Mouse (Mus musculus) activated CD4-positive, CD25-positive, alpha-beta regulatory T cell, adult 4 months (primary cell): ENCODE data around the gene Sgms1. TPM values are rescaled to one million over a fixed set of nuclear protein-coding genes. Genes with fewer than 3 reads are reported as not detected.

ENCODE experiments used
- ATAC-seq: one replicate; pipeline ENCODE4 v1.8.0; 2017
- polyA plus RNA-seq, 2 experiments: library from polyadenylated mRNA; unstranded; fragments of 100-300 nt; shearing (Covaris generic); gene quantifications; one replicate each; pipeline ENCODE4 v1.2.1; 2017

The Sgms1 gene
- polyA plus RNA-seq, 2 experiments from 2014 or later = 37.6 to 52.4 TPM

DNA sequence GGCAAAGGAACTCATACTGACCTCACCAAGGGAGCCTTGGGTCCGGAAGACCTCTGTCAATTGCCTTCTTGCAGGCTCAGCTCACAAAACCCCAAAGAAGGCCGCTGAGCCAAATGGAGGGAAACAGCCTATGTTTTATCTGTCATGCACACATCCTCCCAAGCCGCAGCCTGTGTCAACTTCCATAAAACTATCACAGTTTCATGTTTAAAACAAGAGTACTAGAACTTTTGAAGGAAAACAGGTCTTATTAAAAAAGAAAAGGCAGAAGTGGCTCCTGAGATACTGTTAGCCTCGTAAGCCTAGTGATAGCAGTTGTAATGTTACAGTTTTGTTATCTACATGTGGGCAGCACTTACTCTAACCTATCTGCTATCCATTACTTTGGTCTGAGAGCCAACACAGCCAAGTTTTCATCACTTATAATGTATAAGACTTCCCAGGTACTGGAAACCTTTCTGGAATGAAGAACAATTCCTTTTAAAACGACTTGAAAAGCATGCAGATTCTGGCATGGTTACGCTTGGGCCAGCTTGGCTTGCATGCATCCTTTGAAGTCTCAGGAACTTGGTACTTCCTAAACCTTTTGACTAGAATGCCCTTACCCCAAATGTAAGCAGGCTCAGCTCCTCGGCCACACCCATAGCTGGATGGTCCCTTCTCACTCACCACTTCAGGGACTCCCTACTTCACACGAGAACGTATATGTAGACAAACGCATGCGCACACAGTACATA is 150.6 kb downstream of the Sgms1 start:
- no peak for ATAC-seq

DNA sequence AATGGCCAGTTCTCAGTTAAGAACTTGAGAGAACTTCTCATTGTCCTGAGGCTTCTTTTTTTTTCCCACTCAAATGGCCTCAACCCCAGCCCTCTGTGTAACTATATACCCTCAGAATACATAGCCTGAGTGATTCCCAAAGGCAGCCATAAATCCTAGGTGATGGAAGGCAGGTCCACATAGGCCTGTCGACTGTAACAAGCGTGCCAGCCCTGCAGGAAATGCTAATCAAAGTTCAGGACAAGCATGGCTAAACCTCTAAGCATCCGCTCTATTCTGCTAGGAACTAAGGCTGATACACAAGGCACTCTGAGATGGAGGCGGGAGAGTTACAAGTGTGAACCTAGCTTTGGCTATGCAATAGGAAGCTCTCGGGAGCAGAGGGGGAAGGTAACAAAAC is 151.8 kb downstream of the Sgms1 start:
- ATAC-seq = no peak

DNA sequence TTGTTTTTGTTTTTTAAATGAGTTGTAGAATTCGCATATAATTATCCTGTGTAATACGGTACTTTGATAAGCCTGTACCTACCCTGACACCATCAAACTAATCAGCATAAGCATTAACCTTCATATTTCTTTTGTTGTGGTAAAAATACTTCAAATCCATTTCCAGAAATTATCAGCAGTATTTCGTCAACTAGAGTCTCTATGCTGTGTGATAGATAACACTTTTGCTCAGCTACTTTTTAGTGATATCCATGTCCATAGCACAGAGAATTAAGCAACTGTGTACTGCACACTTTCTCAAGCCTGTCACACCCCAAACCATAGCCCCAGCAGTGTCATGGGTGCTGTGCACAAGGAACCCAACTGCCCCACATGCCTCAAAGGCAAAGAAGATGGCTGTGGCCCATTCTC is 152.3 kb downstream of the Sgms1 start:
- no peak for ATAC-seq

DNA sequence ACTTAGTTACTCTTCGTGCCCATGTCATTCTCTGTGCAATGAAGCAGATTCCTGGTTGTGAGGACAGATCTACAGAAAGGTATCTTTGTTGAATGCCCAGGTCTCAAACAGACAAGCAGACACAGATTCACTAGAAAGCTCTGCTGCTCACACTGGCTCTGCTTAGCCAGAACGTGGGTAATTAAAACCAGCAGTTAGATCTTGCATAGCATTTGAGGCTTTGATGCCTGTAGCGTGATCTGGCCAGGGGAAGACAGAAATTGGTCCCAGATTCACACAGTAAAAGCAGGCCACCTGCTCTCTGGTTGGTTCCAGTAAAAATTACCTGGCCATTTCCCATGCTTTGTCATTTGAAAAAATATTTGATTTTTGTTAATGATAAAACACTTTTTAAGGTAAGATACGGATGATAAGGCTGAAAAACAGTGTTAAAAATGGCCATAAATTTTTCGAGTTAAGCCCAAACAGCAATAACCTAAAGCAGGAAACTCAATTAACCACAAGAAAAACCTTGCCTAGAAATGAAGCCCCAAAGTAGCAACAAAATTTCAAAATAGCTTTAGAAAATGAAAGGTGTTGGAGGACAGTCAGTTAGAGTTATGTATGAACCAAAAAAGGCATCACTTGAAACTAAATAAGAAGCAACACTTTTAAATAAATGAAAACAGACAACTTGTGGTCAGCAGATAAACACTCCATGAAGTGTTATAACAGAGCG is 154.6 kb downstream of the Sgms1 start:
- peak; percentile 52 for ATAC-seq

DNA sequence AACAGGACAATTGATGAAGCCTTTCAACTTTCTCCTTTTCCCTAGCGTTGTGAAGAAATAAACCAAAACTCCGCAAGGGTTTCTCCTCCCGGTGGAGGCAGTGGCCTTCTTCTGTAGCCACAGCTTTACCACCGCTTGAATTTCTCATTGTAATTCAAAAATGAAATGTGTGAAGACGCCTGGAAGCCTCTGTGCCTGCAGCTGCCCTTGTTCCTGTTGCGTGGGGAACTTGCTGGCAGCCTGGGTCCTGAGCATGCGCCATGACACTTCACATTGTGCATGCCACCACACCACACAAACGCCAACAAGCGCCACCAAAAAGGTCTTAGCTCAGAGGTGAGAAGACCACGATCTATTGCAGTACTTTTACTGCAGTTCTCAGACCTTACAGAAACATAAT is 158.2 kb downstream of the Sgms1 start:
- ATAC-seq = no peak

DNA sequence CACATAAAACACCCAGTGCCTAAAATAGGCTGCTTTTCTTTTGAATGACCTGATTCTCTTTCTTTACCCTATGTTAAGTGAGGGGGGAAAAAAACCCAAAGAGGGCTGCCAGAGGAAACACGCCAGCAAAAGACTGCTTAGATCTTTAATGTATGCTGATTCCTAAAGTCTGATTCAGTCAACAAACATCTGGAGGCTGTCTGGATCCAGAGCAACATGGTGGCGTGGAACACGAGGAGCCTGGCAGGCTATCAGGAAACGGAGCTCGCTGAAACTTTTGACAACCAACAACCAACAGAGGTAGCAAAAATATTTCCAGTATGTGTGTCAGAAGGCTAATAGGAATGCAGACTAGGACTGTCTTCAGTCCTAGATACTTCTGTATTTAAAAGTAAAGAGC is 158.7 kb downstream of the Sgms1 start:
- ATAC-seq = no peak

DNA sequence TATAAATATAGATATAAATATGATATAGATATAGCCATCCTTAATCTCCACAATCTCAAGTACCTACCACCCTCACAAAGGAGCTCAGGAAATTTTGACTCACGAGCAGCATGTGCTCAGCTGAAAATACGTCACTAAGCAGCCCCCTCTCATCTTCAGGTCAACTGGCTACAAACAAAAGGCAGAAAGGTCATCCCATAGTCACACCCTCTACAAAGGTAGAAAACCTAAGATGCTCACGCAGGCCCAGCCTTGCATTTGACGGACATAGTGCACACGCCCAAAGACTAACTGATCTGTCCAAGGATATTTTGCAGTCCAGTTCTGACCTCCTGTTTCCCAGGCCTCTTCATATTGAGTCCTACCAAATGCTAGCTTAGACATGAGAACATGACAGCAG is 159.2 kb downstream of the Sgms1 start:
- ATAC-seq = no peak

DNA sequence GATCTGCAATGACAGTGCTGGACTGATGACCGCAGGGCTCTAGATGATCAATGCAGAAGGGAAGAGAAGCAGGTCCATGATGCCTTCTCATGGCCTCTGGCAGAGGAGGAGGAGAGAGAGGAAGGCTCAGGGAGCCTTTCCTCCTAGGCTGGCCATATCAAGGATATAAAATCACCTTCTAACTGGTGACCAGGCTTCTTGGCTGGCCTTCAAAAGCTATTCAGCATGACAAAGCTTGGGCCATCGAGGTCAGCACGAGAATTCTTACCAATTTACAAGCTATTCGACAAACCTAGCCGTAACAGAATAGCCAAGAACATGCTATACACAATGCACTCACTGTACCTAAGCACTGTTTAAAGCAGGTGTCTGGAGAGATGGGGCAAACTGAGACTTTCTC is 159.7 kb downstream of the Sgms1 start:
- ATAC-seq = no peak

DNA sequence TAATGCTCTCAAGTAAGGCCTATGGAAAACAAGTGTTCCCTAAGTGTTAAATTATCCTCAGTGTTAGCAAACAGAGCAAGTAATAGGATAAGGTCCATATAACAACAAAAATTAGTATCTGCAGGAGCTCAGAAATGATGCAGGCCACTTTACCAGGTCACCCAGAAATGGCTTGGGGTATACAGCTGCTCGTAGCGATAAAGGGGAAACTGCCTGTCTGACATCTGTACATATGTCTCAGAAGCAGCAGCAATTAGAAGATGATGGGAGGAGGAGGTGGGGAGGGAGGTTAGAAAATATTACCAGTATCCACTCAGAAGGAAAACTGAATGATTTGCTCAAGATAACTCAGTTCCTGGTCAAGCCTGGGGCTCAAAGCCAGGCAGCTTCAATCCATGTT is 162.3 kb downstream of the Sgms1 start:
- ATAC-seq = no peak

DNA sequence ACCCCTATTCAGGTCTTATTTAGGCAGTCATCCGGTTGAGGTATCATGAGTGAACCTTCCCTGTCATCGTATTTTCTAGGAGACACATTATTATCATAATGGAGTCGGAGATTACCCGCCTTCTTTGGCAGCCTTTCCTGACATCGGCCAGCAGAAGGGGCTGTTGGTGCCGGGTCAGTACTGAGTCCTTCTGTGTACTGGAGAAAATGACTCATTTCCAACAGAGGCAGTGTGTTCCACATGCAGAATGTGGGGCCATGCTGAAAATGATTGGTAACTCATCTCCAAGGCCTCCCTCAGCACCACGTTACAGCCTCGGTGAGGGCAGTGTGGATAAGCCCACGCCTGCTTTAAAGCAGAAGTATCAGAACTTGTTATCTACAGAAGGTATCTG is 164.4 kb downstream of the Sgms1 start:
- no peak for ATAC-seq

DNA sequence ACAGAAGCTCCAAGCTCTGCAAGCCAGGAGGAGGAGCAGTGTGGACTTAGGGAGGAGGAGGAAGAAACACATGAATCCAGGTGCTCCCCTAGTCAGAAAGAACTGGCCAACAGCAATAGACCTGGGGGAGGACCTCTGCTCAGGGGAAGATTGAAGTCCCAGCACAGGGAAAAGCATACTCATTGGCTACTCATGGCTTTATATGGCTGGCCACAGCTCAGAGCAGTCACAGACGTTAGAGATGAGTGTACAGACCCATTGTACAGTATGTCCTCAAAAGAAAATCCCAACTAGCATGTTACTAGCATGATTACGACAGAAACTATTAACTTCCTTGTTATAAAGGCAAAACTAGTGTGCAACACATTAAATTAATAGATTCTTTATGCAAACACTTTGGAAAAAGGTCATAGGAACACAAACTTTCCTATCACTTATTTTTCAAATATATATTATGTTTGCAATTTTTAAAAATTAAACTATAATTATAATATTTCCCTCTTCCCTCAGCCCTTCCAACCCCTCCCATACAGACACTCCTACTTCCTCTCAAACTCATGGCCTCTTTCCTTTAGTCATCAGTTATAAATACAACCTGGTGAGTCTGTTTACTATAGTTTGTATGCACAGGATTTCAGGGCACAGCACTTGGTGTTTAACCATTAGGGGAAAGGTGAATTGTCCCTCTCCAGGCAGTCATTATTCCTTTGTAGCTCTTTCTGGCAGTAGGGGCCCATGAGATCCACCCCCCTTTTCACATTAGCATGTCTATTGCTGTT is 165.0 kb downstream of the Sgms1 start:
- no peak for ATAC-seq

DNA sequence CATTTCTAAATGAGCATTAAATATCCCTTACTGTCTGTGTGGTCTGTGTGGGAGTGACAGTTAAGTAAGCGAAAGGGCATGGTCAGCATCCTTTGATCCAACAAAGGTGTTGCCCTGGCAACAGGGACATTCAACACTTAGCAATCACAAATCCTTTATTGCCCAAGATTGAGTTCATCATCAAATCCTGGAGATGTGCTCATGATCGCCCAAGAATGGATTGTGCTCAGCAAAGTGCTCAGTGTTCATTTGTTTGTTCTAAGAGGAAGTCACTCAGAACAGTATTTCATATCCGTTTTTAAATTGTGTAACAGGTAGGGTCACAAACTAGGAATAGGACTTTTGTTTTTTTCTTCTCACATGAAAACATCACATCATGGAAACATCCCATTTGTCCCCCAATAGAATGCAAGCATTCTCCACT is 165.8 kb downstream of the Sgms1 start:
- peak; percentile 28 for ATAC-seq

DNA sequence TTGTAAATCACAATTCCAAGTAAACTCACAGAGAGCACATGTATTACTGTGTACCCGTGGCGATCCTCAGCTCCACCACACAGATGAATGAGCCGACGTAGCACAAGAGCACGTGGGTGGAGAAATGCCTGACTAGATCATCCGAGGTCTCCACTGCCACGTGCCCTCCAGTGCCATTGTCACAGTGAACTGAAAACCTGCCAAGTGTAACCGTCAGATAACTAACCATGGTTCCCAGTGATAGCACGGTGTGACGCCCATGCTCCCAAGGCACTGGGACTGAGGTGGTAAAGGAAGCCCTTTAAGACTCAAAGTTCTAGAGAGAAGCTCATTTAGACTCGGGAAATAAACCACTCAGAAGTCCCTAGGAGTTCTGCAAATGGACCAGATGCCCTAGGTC is 167.4 kb downstream of the Sgms1 start:
- ATAC-seq = no peak

DNA sequence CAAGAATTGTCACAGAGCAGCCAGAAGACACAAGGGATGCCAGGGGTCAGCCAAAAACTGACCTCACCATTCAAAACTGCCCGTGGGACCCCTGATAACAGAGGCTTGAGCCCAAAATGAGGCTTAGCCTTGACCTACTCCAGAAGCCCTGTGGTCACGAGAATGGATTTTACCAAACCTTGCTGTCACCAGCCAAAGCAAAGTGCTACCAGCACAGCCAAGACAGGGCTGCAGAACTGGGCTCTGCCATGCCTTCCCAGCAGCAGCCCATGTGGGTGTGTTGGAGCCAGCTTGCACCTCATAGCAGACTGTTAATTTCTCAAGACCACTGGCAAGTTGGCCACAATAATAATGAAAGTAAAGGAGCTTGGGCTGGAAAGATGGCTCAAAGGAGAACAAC is 168.5 kb downstream of the Sgms1 start:
- no peak for ATAC-seq

DNA sequence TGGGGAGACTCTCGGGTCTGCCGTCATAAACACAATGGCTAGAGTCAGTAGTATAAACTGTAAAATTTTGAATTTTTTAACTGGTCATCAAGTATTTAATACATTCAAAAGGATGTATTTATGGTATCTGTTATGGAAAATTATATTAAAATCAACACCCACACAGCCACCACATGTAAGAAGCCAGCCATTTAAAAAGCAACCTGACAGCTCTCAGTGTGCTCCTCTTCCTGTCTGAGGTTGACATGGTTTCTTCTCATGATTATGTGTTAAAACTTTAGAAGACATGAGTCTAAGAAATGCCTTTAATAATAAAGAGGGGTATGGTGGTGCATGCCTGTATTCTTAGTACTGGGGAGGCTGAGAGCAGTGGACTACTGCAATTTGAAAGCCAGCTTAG is 172.8 kb downstream of the Sgms1 start:
- peak; percentile 77 for ATAC-seq

DNA sequence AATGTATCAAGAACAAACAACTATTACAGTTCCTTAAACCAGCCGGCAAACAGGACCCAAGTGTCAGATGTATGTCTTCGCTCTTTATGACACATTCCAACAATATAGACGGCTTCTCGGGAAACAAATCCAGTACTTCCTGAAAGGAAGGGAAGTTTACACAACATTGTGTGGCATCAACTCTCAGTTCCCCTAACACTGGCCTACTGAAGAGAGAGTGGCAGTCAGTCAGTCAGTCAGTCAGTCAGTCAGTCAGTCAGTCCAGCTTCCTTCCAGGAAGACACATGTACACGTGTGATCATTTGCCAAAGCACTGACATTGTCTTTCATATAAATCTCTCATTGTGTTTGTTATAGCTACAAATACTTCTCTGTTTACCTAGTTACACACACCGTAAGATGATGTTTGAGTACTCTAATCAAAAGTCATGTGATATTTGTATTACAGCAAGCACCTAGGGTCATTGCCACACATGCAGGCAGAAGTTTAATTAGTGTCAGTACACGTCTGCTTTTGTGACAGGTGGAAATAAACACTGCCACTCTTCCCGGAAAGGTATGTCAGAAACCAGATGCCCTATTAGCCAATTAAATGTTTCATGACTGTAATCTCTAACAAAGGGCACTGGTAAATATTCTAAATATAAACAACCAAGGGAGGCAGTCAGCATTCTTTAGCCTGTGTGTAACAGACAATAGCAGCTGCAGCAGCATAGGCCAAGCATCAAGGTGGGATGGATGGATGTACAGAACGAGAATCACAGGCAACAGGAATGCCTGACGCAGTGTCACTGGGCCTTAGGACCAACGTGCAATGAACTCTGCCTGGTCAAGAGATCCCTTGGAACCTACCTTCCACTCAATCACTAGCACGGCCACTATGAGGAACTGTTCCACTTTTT is 174.4 kb downstream of the Sgms1 start:
- ATAC-seq = no peak

DNA sequence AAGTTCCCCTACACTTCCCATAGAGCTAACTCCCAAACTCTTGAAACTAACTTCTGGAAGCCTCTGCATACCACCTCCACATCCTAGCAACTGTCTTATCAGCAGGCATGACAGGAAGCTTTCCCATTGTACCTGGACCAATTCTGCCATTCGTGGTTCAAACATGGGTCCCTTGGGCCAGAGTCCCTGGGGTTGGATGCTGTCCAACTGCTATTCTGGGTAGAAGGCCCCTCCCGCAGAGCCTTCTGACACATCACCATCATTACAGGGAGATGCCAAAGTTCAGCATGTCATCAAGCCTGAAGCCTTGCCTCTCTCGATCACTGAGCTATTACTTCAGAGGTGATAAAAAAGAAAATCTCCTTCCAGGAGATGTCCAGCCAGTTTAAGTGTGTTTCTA is 175.9 kb downstream of the Sgms1 start:
- no peak for ATAC-seq

DNA sequence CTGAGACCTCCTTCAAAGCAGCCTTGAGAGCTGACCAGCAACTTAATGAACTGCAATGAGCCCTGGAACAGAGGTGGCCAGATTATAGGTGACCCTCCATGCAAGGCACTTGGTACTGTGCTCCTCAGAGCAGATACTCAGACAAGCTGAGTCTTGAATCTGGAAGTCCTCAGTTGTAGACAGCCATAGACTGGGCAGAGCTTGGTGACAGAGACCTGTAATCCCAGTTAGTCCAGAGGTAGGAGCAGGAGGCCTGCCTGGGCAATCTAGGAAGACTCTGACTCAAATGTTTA is 178.3 kb downstream of the Sgms1 start:
- no peak for ATAC-seq

DNA sequence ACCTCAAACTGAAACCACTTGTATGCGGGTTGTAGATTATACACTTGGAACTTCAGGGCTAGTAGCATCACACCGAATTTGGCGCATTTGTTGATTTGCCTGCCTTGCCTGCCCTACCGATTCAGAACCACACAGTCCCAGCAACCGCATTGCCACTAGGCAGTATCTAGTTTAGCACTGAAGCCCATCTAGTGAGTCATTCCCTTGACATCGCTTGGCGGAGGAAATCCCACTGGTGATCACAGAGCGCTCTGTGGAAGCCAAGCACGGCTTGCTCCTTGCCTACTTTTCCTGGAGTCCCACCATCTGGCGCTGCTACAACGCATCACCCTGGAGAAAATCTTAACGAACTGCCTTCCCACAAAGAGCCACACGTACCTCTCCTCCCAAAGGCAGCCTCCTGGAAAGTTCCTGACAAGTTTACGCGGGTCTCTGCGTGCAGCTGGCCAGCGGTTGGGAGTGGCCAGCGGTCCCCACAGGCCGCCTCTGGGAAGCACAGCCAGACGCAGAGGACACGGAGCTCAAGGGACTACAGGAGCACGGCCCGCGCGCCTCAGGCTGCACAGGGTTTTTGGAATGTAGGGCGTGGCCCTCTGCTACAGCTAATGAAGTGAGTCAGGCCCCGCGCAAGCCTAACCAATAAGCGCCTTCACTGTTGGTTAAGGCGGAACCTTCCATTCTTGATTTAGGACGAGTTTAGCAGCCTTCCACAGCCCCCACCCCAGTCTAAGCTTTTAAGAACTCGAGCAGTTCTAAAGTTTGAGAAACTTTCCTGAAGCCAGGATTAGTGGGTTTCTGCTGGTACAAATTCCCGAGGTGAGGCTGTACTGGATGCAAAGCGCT is 178.8 kb downstream of the Sgms1 start:
- peak; percentile 93 for ATAC-seq

DNA sequence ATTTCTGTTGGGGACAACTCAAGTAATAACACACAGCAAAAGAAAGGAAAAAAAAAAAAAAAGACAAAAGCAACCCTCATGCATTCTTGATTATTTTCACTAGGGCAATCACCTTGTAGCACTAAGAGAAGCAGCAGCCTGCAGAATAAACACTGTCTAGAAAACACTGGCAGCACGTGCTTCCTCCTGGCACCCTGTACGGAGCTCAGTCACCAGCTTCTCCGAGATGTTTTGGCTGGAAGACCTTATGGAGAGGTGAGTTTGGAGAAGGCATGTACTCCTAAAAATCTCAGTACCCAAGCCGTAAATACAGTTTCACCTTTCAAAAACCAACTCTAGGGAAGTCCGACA is 179.4 kb downstream of the Sgms1 start:
- ATAC-seq = peak; percentile 42

DNA sequence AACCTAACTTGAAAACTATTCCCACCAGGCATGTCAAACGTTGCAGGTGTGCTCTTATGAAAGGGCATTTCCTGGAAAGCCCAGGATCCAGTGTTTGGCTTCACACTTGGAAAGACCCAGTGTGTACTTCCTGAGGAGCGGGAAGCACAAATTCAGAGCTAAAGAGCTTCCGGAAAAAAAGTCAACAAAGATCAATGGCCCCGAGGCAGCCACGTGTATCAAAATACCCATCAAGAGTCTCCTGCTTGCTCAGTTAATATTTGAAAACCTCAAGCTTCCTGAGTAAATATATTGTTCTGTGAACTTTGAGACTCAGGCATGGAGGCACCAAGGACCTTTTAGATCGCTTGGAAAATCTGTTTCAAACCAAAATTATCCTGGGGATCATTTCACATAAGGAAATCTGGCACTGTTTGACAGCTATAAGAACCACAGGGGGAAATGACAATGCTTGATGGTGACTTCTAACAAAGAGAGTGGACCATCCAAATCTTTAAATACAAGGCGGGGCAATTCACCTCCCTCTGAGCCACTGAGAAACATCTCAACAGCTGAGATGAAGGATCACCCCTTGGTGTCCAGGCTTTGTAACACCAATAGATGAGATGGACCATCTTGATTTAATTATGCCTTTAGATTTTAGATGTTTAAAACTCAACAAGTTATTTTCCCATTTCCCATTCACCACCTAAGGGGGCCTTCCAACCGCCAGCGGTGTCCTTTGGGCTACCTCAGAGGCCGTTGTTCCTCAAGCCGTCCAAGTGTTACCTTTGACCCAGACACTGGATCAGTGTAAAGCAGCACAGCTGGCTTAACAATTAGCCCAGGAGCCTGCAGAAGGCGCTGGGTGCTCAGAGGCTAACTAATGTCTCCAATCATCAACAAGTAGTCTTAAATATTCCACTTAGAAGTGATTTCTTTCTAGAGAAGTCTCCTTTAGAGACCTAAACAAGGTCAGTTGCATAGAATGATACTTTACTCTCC is 187.1 kb downstream of the Sgms1 start:
- ATAC-seq = peak; percentile 17
